Mouse (Mus musculus): ENCODE data around the gene F8.

DNA sequence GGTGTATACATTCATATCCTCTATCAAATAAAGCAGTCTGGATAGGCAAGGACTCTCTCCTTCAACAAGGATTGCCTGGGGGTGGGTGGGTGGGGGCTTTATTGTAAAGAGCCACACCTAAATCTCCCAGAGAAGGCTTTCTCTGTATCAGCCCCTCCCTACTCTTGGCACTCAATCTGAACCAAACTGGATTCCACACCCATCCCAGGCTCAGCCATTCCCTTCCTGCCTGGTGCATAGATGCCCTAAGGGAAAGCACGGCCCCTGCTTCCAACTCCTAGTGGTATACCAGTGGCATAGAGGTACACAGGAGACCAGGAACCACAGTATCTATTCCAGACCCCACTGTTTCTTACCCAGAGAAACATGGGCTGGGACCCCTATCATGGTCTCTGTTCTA, 151.0 kb downstream of the F8 start:
- TF ChIP-seq NELFE (IDR thresholded peaks at IDR 0.05; ENCODE audit: low read depth, low read length) (no peak), CTCF (conservative IDR thresholded peaks at IDR 0.05 in 1 of 2, IDR thresholded peaks at IDR 0.05 in 1 of 2; ENCODE audit: low read depth in 2 of 2, low read length in 2 of 2) (no peak), POLR2A (IDR thresholded peaks at IDR 0.05; ENCODE audit: low read depth, low read length) (no peak)
